Comparison of ENCODE assay signal across 8 mouse cellular contexts in genomic region chr1:88586823-88587820, GRCm38 (mm10).
DNase-seq lines count a peak whose midpoint lies in the region; ATAC-seq and TF ChIP-seq lines count a peak whose summit lies in the region.
"Had no signal": no experiment of that assay in that cellular context is flagged by ENCODE, and none has a peak within 500 bp of the region (broad histone marks: within the 10 kb centered on the region; RNA-seq: fewer than 3 reads in every experiment).

No protein-coding gene starts in this region.

- DNase-seq in limb, embryonic 10.5 days (ENCODE audit: low spot score), result no peak
- DNase-seq in left cerebral cortex, postnatal 25 days (ENCODE audit: low spot score in 2 of 2), result peak; percentile 17 to 56
- DNase-seq in retina, embryonic 14.5 days (ENCODE audit: low spot score), result no peak
- no peak for DNase-seq in kidney, adult 9 months

- H3K36me3 ChIP-seq in limb, embryonic 15.5 days, result no peaks in the 10 kb centered on the region
- no peaks in the 10 kb centered on the region for H3K36me3 ChIP-seq in limb, embryonic 10.5 days
- H3K36me3 ChIP-seq in small intestine, adult 2 months (ENCODE audit: control insufficient read depth, insufficient read depth, low read length), result no peaks in the 10 kb centered on the region
- H3K36me3 ChIP-seq: limb, embryonic 12.5 days had no signal

- WGBS in limb, embryonic 15.5 days, result 73% methylated on average over 13 of the region's 13 CpGs
- 85% methylated on average over 13 of the region's 13 CpGs for WGBS in limb, embryonic 10.5 days
- 56% methylated on average over 13 of the region's 13 CpGs for WGBS in small intestine, adult 2 months

- no peak for TF ChIP-seq POLR2A in small intestine, adult 2 months (IDR thresholded peaks at IDR 0.05; ENCODE audit: low read depth, low read length)

- peak overlapping the region; percentile 7; the same call in 1 of the 2 replicates for H3K27ac ChIP-seq in limb, embryonic 15.5 days
- no peak overlapping the region for H3K27ac ChIP-seq in limb, embryonic 10.5 days
- H3K27ac ChIP-seq in brown adipose tissue, adult 24 weeks (replicated peaks; ENCODE audit: low read depth, low read length), result peak overlapping the region; percentile 52
- peak overlapping the region; percentile 74 for H3K27ac ChIP-seq in small intestine, adult 2 months (ENCODE audit: insufficient read depth, low read depth, low read length)
- H3K27ac ChIP-seq: limb, embryonic 12.5 days had no signal

- no peak overlapping the region for H3K4me2 ChIP-seq in limb, embryonic 15.5 days
- H3K4me2 ChIP-seq: limb, embryonic 12.5 days had no signal

- H3K4me3 ChIP-seq in limb, embryonic 15.5 days, result no peak overlapping the region
- H3K4me3 ChIP-seq in limb, embryonic 10.5 days, result no peak overlapping the region
- H3K4me3 ChIP-seq in brown adipose tissue, adult 24 weeks (ENCODE audit: insufficient read depth, low read depth, low read length), result no peak overlapping the region
- H3K4me3 ChIP-seq in small intestine, adult 2 months (ENCODE audit: low read depth, low read length), result no peak overlapping the region
- H3K4me3 ChIP-seq: limb, embryonic 12.5 days had no signal

- H3K9me3 ChIP-seq in limb, embryonic 15.5 days, result no peaks in the 10 kb centered on the region
- no peaks in the 10 kb centered on the region for H3K9me3 ChIP-seq in limb, embryonic 10.5 days (replicated peaks)
- H3K9me3 ChIP-seq: limb, embryonic 12.5 days had no signal

- no peak for TF ChIP-seq CTCF in small intestine, adult 2 months (IDR thresholded peaks at IDR 0.05; ENCODE audit: extremely low read depth, insufficient read length, insufficient replicate concordance, low read depth, low read length)

- H3K9ac ChIP-seq in limb, embryonic 15.5 days, result no peak overlapping the region
- H3K9ac ChIP-seq: limb, embryonic 12.5 days had no signal

- ATAC-seq in limb, embryonic 15.5 days (ENCODE audit: insufficient number of reproducible peaks, low FRiP score, low TSS enrichment, low read depth), result no peak

- H3K4me1 ChIP-seq in limb, embryonic 15.5 days, result 0 out of 2 replicates have a peak, but pooled peaks cover 3% of the 10 kb centered on the region
- no peaks in the 10 kb centered on the region for H3K4me1 ChIP-seq in limb, embryonic 10.5 days
- H3K4me1 ChIP-seq in brown adipose tissue, adult 24 weeks (ENCODE audit: control insufficient read depth, insufficient read depth, insufficient read length, low read length), result no peaks in the 10 kb centered on the region
- peaks cover 4% of the 10 kb centered on the region; the same call in 1 of the 2 replicates for H3K4me1 ChIP-seq in small intestine, adult 2 months (ENCODE audit: control insufficient read depth, insufficient read depth, insufficient read length, low read length)
- H3K4me1 ChIP-seq: limb, embryonic 12.5 days had no signal

- intact Hi-C loops in left cerebral cortex, postnatal 25 days (cut with DNase I), result no loop called here

- no peaks in the 10 kb centered on the region for H3K27me3 ChIP-seq in limb, embryonic 15.5 days
- no peaks in the 10 kb centered on the region for H3K27me3 ChIP-seq in limb, embryonic 10.5 days (ENCODE audit: low read depth, poor library complexity, severe bottlenecking)
- H3K27me3 ChIP-seq in small intestine, adult 2 months (ENCODE audit: control insufficient read depth, insufficient read depth, low read length), result no peaks in the 10 kb centered on the region
- H3K27me3 ChIP-seq: limb, embryonic 12.5 days had no signal

Comparison
In these comparisons a context has a peak if more than half of its experiments do, and no peak if none do; other contexts are left out.
1. DNase-seq: peak in left cerebral cortex, postnatal 25 days (2 of 2); none in limb, embryonic 10.5 days (single experiment), retina, embryonic 14.5 days (single experiment) and kidney, adult 9 months (single experiment).